Mouse (Mus musculus) liver, embryonic 11.5 days (tissue): Measurements from ENCODE around the gene C1s1. TPM values are rescaled to one million over a fixed set of nuclear protein-coding genes. Genes with fewer than 3 reads are reported as not detected.
"Not testable (repeated sequence)": the region's sequence is repeated elsewhere in the genome, so short reads cannot be mapped to it uniquely, and the experiment has no call there.

Source experiments
- ATAC-seq: fragments of 200-750 bp; cut with Nextera tagmentation; replicated peaks from 2 replicates; pipeline ENCODE4 v1.8.0; 2017; ENCODE audit warnings: moderate number of reproducible peaks, mild to moderate bottlenecking, moderate TSS enrichment, moderate library complexity; ENCODE audit not compliant: low FRiP score
- DNase-seq: peaks from one replicate; pipeline ENCODE4 v3.0.0-alpha.2; 2017; ENCODE audit warnings: low spot score
- H3K27ac ChIP-seq: fragments of 300-500 bp; sonication (generic); 2 replicates; pipeline ENCODE4 v1.5.1; 2014; ENCODE audit warnings: mild to moderate bottlenecking, low read depth, low read length, control low read depth
- H3K27me3 ChIP-seq: fragments of 300-500 bp; sonication (generic); replicated peaks from 2 replicates; pipeline ENCODE4 v1.6.1; 2014; ENCODE audit warnings: low read length, mixed read lengths; ENCODE audit not compliant: control insufficient read depth, insufficient read depth
- H3K36me3 ChIP-seq: fragments of 300-500 bp; sonication (generic); 2 replicates; pipeline ENCODE4 v1.6.1; 2014; ENCODE audit warnings: mild to moderate bottlenecking, low read length, moderate library complexity, mixed read lengths; ENCODE audit not compliant: control insufficient read depth, insufficient read depth
- H3K4me1 ChIP-seq: fragments of 300-500 bp; sonication (generic); replicated peaks from 2 replicates; pipeline ENCODE4 v1.6.1; 2014; ENCODE audit warnings: low read length, mixed read lengths; ENCODE audit not compliant: control insufficient read depth, insufficient read depth
- H3K4me2 ChIP-seq: fragments of 300-500 bp; sonication (generic); 2 replicates; pipeline ENCODE4 v1.6.1; 2014; ENCODE audit warnings: mild to moderate bottlenecking, control low read depth, moderate library complexity
- H3K4me3 ChIP-seq: fragments of 300-500 bp; sonication (generic); 2 replicates; pipeline ENCODE4 v1.5.1; 2014; ENCODE audit warnings: low read depth, low read length, control low read depth
- H3K9ac ChIP-seq: fragments of 300-500 bp; sonication (generic); 2 replicates; pipeline ENCODE4 v1.6.1; 2014; ENCODE audit warnings: low read depth, low read length, control low read depth
- H3K9me3 ChIP-seq: fragments of 300-500 bp; sonication (generic); 2 replicates; pipeline ENCODE4 v1.6.1; 2016; ENCODE audit warnings: low read length, inconsistent platforms, mixed read lengths; ENCODE audit not compliant: control insufficient read depth
- WGBS: fragments of 180-500 bp; shearing (Covaris S2); extraction: QIAGEN DNeasy Blood & Tissue Kit; methylation state at CpG from one replicate; pipeline ENCODE4 v1.1.7; 2014; 5-methylcytosine and 5-hydroxymethylcytosine counted together
- polyA plus RNA-seq: library from polyadenylated mRNA; unstranded; fragments of >200 nt; fragmentation: Nextera tagmentation; extraction: Ambion mirVana; gene quantifications from 2 replicates; pipeline ENCODE4 v1.2.1, GENCODE M21; 2014

The C1s1 gene
- polyA plus RNA-seq = 12.0 and 12.7 TPM in 2 replicates

DNA sequence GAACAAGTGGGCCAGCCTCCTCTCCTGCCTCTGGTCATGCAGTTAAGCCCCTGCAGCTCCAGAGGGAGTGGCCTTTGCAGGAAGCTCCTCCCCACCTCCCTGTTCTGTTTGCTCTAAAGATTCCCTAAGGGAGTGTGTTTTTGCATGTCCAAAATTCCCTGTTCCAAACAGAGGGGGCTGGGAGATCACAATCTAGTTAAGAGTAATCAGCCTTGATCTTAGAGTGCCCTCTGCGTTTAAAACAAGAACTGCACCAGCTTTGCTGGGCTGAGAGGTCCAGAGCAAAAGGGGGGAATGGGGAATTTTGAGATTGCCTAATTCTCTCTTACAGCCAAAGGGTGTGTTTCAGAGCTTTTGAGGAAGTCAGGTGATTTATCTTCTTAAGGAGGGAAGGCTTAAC is at the start of gene C1s1:
Gene C1s1 (minus strand): TSS at position 76 of the 400 bp plus-strand sequence.
- H3K4me3 ChIP-seq, H3K9ac ChIP-seq: not testable (repeated sequence)
- WGBS = 0% methylated on average over 1 of the region's 1 CpGs

GRCm38 (mm10) chr6:124588771-124589170 is 46.6 kb upstream of the C1s1 start:
- H3K27me3 ChIP-seq = no peaks in the 10 kb centered on the region
- no peak overlapping the region for H3K4me3 ChIP-seq
- no peak overlapping the region for H3K9ac ChIP-seq
- ATAC-seq (no peak), DNase-seq (no peak)
- H3K4me2 ChIP-seq = no peak overlapping the region
- no peak overlapping the region for H3K27ac ChIP-seq
- H3K36me3 ChIP-seq = no peaks in the 10 kb centered on the region
- no peaks in the 10 kb centered on the region for H3K9me3 ChIP-seq
- no peaks in the 10 kb centered on the region for H3K4me1 ChIP-seq

More for the DNA sequence above, at the start of gene C1s1:
- peak; percentile 52; the same call in 1 of the 2 replicates for ATAC-seq
- H3K36me3 ChIP-seq, H3K9me3 ChIP-seq, DNase-seq, H3K4me1 ChIP-seq, H3K27me3 ChIP-seq, H3K27ac ChIP-seq: not testable (repeated sequence)
- peak within 1 kb of the TSS; percentile 2; the same call in 1 of the 2 replicates for H3K4me2 ChIP-seq

- H3K4me3 ChIP-seq = no peak overlapping the region
- no peak for ATAC-seq
- WGBS = 62% methylated on average over 4 of the region's 4 CpGs
- H3K27ac ChIP-seq = no peak overlapping the region
- no peak overlapping the region for H3K9ac ChIP-seq
- H3K4me1 ChIP-seq = no peaks in the 10 kb centered on the region
- DNase-seq = no peak
- H3K4me2 ChIP-seq = no peak overlapping the region
- H3K27me3 ChIP-seq = no peaks in the 10 kb centered on the region
- no peaks in the 10 kb centered on the region for H3K9me3 ChIP-seq
- no peaks in the 10 kb centered on the region for H3K36me3 ChIP-seq
These were observed 44.1 kb upstream of the C1s1 start for GRCm38 (mm10) chr6:124586266-124586665.

GRCm38 (mm10) chr6:124585761-124586160 is 43.6 kb upstream of the C1s1 start:
- H3K36me3 ChIP-seq = no peaks in the 10 kb centered on the region
- no peak overlapping the region for H3K4me2 ChIP-seq
- H3K9me3 ChIP-seq = no peaks in the 10 kb centered on the region
- 86% methylated on average over 3 of the region's 3 CpGs for WGBS
- H3K4me1 ChIP-seq = no peaks in the 10 kb centered on the region
- no peak overlapping the region for H3K27ac ChIP-seq
- no peak for DNase-seq
- ATAC-seq = no peak
- no peaks in the 10 kb centered on the region for H3K27me3 ChIP-seq
- H3K4me3 ChIP-seq = no peak overlapping the region
- no peak overlapping the region for H3K9ac ChIP-seq

- ATAC-seq (no peak), DNase-seq (no peak)
- Histone ChIP-seq H3K27me3 (no peaks in the 10 kb centered on the region), H3K36me3 (no peaks in the 10 kb centered on the region), H3K9ac (no peak overlapping the region), H3K4me3 (no peak overlapping the region), H3K4me2 (no peak overlapping the region), H3K9me3 (no peaks in the 10 kb centered on the region), H3K27ac (no peak overlapping the region), H3K4me1 (no peaks in the 10 kb centered on the region)
- 61% methylated on average over 3 of the region's 3 CpGs for WGBS
These were observed 42.8 kb upstream of the C1s1 start for GRCm38 (mm10) chr6:124584935-124585334.

DNA sequence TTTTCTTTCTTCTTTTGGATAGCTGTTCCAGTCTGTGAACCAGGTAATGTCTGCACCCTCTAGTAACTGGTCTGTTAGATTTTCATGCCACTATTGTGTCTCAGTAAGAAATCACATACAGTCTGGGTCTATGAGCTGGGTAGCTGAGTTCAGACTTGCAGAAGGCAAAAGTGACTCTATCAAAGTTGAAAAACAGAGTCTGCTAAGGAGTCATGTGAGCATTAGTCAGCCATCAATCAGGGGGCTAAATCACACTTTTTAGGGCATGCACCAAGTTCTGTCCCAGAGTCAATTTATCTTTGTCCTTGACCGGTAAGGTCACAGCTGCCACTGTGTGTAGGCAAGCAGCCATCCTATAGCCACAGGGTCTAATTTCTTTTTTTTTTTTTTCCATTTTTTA is 40.1 kb upstream of the C1s1 start:
- no peak overlapping the region for H3K4me3 ChIP-seq
- H3K27ac ChIP-seq = no peak overlapping the region
- ATAC-seq = no peak
- no peak overlapping the region for H3K9ac ChIP-seq
- 95% methylated on average over 1 of the region's 1 CpGs for WGBS
- H3K4me1 ChIP-seq = no peaks in the 10 kb centered on the region
- H3K27me3 ChIP-seq = no peaks in the 10 kb centered on the region
- H3K36me3 ChIP-seq = no peaks in the 10 kb centered on the region
- no peaks in the 10 kb centered on the region for H3K9me3 ChIP-seq
- DNase-seq = no peak
- no peak overlapping the region for H3K4me2 ChIP-seq

- not testable (repeated sequence) for DNase-seq, H3K27ac ChIP-seq, H3K4me2 ChIP-seq, H3K9me3 ChIP-seq, H3K27me3 ChIP-seq, H3K9ac ChIP-seq, H3K4me1 ChIP-seq, ATAC-seq, H3K36me3 ChIP-seq, H3K4me3 ChIP-seq
- WGBS = 75% methylated on average over 7 of the region's 7 CpGs
These were observed 38.0 kb upstream of the C1s1 start for GRCm38 (mm10) chr6:124580155-124580554.

- not testable (repeated sequence) for H3K9ac ChIP-seq, H3K4me2 ChIP-seq, H3K36me3 ChIP-seq, DNase-seq, H3K27ac ChIP-seq, H3K27me3 ChIP-seq, H3K4me1 ChIP-seq, H3K4me3 ChIP-seq, ATAC-seq, H3K9me3 ChIP-seq
- WGBS = 72% methylated on average over 3 of the region's 3 CpGs
These were observed 33.1 kb upstream of the C1s1 start for GRCm38 (mm10) chr6:124575155-124575678.

GRCm38 (mm10) chr6:124570026-124570425 is 27.9 kb upstream of the C1s1 start, which contains the start of gene C1rb:
C1rb (plus strand) TSS chr6:124570294.
- no peaks in the 10 kb centered on the region for H3K4me1 ChIP-seq
- H3K4me2 ChIP-seq = no peak within 1 kb of the TSS
- 2% methylated on average over 8 of the region's 8 CpGs for WGBS
- DNase-seq = peak; percentile 49
- no peaks in the 10 kb centered on the region for H3K27me3 ChIP-seq
- no peak for ATAC-seq
- no peak within 1 kb of the TSS for H3K27ac ChIP-seq
- no peaks in the 10 kb centered on the region for H3K9me3 ChIP-seq
- H3K36me3 ChIP-seq = no peaks in the 10 kb centered on the region
- no peak within 1 kb of the TSS for H3K9ac ChIP-seq
- H3K4me3 ChIP-seq = no peak within 1 kb of the TSS
